Mouse (Mus musculus): ENCODE measurements at regions not wholly inside any gene's neighbourhood (a gene's known extent, or its start where the extent isn't known, plus 50 kb on each side); places are given as distances from the start of the nearest gene placed in this dataset.

DNA sequence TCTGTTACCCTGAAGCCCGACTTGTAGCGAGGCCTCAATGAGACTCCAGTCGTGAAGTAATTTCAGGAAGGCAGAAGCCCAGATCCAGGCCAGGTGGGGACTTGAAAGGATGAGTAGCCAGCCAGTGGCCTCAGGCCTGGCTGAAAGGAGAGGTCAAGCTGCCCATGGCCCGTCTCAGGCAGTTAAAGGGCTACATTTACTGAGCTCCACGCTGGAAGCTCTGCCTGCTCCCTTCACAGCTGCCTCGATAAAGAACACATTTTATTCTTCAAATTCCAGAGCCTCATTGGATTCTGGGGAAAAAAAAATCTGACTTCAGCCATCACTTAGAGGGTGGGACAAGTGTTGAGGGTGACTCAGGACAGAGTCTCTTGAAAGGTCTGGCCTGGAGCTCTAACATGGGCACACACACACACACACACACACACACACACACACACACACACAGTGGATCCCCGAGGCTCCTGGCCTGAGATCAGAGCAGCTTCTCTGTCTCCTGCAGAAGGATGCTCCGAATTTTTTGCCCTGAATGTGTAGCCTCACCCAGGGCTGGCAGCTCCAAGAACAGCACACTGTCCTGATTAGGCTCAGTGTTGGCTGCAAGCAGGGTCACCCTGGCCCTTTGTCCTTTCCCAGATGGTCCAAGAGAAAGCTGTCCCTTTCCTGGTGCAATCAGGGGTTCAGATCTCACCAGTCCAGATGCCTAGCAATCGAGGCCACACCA lies 53.0 kb downstream of the Gadd45g start:
- Histone ChIP-seq H3K36me3 (ENCODE audit: control insufficient read depth, insufficient read depth, low read length) (no peaks in the 10 kb centered on the region), H3K4me2 (ENCODE audit: low read length) (no peak overlapping the region), H3K9ac (replicated peaks; ENCODE audit: low read length) (no peak overlapping the region), H3K4me1 (ENCODE audit: control insufficient read depth, insufficient read depth, low read length) (peaks cover 7% of the 10 kb centered on the region; the same call in 1 of the 2 replicates), H3K4me3 (replicated peaks; ENCODE audit: low read depth, low read length) (no peak overlapping the region), H3K9me3 (ENCODE audit: control insufficient read depth, low read length) (peaks cover 6% of the 10 kb centered on the region; the same call in 1 of the 2 replicates), H3K27me3 (ENCODE audit: control insufficient read depth, insufficient read depth, low read length) (no peaks in the 10 kb centered on the region), H3K27ac (replicated peaks; ENCODE audit: low read depth, low read length) (no peak overlapping the region)
- WGBS: 62% methylated on average over 9 of the region's 9 CpGs
- no peak for DNase-seq
- no peak for ATAC-seq (ENCODE audit: low FRiP score, low TSS enrichment)

DNA sequence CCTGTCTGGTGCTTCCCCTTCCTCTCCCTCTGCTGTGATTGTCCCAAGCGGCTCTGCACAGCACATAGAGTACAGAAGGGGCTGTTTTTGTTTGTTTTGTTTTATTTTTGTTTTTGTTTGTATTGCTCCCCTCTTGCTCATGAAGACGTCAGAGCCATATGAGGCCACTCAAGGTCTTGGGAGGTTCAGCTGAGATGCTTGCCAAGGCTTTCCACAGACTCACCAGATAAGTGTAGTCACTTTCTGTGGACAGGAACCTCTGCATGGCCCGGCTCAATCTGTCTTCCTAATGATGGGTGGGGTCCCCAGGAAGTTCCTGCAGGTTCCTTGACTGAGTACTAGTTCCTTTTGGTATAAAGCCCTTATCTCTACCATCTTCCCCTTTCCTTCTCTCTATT lies 53.6 kb downstream of the Gadd45g start:
- H3K27ac ChIP-seq (replicated peaks; ENCODE audit: low read depth, low read length): no peak overlapping the region
- 84% methylated on average over 3 of the region's 3 CpGs for WGBS
- peaks cover 2% of the 10 kb centered on the region; the same call in 1 of the 2 replicates for H3K9me3 ChIP-seq (ENCODE audit: control insufficient read depth, low read length)
- no peak for ATAC-seq (ENCODE audit: low FRiP score, low TSS enrichment)
- no peak overlapping the region for H3K4me3 ChIP-seq (replicated peaks; ENCODE audit: low read depth, low read length)
- no peak for DNase-seq
- H3K4me1 ChIP-seq (ENCODE audit: control insufficient read depth, insufficient read depth, low read length): peaks cover 7% of the 10 kb centered on the region; the same call in 1 of the 2 replicates
- no peak overlapping the region for H3K4me2 ChIP-seq (ENCODE audit: low read length)
- no peaks in the 10 kb centered on the region for H3K36me3 ChIP-seq (ENCODE audit: control insufficient read depth, insufficient read depth, low read length)
- H3K9ac ChIP-seq (replicated peaks; ENCODE audit: low read length): no peak overlapping the region
- H3K27me3 ChIP-seq (ENCODE audit: control insufficient read depth, insufficient read depth, low read length): no peaks in the 10 kb centered on the region

DNA sequence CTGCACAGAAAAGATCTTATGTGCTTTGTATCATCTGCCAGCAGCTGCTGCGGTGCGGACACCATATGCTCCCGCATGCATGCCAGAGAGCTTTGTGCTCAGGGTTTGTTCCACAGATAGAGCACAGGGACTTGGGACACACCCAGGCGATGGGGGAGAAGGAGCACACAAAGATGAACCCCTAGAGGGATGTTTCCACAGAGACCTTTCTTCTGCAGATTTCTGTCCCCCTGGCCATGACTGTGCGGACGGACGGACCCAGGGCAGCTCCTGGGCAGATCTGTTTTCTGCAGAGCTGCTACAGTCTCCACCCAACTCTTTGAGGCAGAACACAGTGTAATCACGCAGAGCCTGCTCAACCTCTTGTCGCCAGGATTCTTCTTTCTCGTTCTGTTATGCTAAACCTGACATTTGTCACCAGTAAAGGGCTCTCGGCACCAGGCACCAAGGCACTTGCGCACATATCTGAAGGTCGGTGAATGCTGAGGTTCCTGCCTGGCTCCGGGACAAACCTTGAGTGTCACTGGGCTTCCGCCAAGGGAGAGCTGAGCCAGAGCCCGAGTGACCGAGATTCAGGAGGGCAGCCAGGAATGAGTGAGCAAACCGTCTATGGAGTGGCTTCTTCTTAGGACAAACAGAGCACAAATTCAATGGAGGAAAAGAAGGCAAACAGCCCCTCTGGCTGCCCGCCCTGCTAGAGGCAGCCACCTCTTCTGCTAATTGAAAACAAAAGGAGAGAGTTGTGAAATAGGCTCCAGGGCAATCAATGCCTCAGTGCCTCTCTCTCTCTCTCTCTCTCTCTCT lies 56.2 kb downstream of the Gadd45g start:
- WGBS: 27% methylated on average over 19 of the region's 19 CpGs
- peak overlapping the region; percentile 21; the same call in 1 of the 2 replicates for H3K9ac ChIP-seq (replicated peaks; ENCODE audit: low read length)
- peak; percentile 70 for DNase-seq

DNA sequence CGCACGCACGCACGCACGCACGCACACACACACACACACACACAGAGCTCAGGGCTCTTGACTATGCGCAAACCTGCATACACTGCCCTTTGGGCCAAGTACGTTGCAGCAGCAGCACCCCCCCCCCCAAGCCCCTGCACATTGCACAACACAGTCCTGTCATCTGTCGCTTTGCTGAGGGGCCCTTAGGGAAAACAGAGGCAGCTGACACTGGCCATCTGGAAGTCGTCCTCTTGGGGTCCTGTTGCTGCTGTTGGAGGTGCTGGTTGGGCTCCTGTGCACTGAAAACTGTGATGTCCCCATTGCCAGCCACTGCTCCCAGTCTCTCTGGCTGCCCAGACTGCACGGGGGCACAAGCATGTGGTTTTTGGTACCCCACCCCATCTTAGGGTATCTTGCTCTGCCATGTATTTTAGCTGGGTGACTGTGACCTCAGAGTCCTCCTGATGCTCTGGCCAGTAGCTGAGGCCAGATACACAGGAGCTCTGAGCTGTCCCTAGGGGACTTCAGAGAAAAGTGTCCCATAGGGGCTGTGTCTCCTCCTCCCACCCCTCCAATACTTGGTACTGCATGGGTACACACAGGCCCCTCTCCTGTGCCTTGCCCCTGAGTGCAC lies 57.0 kb downstream of the Gadd45g start:
- peak overlapping the region; percentile 74 for H3K27ac ChIP-seq (replicated peaks; ENCODE audit: low read depth, low read length)
- ATAC-seq (ENCODE audit: low FRiP score, low TSS enrichment) (peak; percentile 57), DNase-seq (peak; percentile 58)
- no peaks in the 10 kb centered on the region; the same call in 1 of the 2 replicates for H3K27me3 ChIP-seq (ENCODE audit: control insufficient read depth, insufficient read depth, low read length)
- H3K4me3 ChIP-seq (replicated peaks; ENCODE audit: low read depth, low read length): no peak overlapping the region
- peaks cover 7% of the 10 kb centered on the region; the same call in 1 of the 2 replicates for H3K4me1 ChIP-seq (ENCODE audit: control insufficient read depth, insufficient read depth, low read length)
- WGBS: 45% methylated on average over 11 of the region's 11 CpGs
- H3K9ac ChIP-seq (replicated peaks; ENCODE audit: low read length): no peak overlapping the region; the same call in 1 of the 2 replicates
- peak overlapping the region; percentile 34; the same call in 1 of the 2 replicates for H3K4me2 ChIP-seq (ENCODE audit: low read length)
- H3K9me3 ChIP-seq (ENCODE audit: control insufficient read depth, low read length): no peaks in the 10 kb centered on the region
- H3K36me3 ChIP-seq (ENCODE audit: control insufficient read depth, insufficient read depth, low read length): no peaks in the 10 kb centered on the region

More for the DNA sequence above, 56.2 kb downstream of the Gadd45g start:
- H3K4me1 ChIP-seq (ENCODE audit: control insufficient read depth, insufficient read depth, low read length): peaks cover 7% of the 10 kb centered on the region; the same call in 1 of the 2 replicates
- no peaks in the 10 kb centered on the region for H3K36me3 ChIP-seq (ENCODE audit: control insufficient read depth, insufficient read depth, low read length)
- peak overlapping the region; percentile 74 for H3K27ac ChIP-seq (replicated peaks; ENCODE audit: low read depth, low read length)
- H3K4me2 ChIP-seq (ENCODE audit: low read length): peak overlapping the region; percentile 34
- ATAC-seq (ENCODE audit: low FRiP score, low TSS enrichment): peak; percentile 46; the same call in 1 of the 2 replicates
- no peak overlapping the region for H3K4me3 ChIP-seq (replicated peaks; ENCODE audit: low read depth, low read length)
- H3K27me3 ChIP-seq (ENCODE audit: control insufficient read depth, insufficient read depth, low read length): no peaks in the 10 kb centered on the region
- H3K9me3 ChIP-seq (ENCODE audit: control insufficient read depth, low read length): no peaks in the 10 kb centered on the region

DNA sequence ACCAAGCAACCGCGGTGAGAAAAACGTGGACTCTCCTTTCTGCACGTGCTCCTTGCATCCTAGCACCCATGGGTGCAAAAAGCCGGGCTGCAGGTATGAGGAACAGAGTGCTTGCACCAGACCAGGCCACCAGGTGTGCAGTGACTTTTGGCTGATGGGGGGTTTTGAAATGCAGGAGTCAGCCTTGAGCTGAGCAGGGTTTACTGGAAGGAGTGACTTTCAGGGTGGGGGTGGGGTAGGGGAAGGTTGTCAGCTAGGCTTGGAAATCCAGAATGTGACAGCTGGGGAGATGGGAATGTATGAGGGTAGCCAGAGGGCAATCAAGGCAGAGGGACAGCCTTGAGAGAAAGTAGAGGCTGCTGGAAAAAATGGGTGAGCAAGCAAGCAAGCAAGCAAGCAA lies 58.8 kb downstream of the Gadd45g start:
- ATAC-seq (ENCODE audit: low FRiP score, low TSS enrichment) (no peak), DNase-seq (no peak)
- no peaks in the 10 kb centered on the region for H3K36me3 ChIP-seq (ENCODE audit: control insufficient read depth, insufficient read depth, low read length)
- no peaks in the 10 kb centered on the region for H3K9me3 ChIP-seq (ENCODE audit: control insufficient read depth, low read length)
- no peak overlapping the region for H3K27ac ChIP-seq (replicated peaks; ENCODE audit: low read depth, low read length)
- 85% methylated on average over 5 of the region's 5 CpGs for WGBS
- H3K27me3 ChIP-seq (ENCODE audit: control insufficient read depth, insufficient read depth, low read length): no peaks in the 10 kb centered on the region; the same call in 1 of the 2 replicates
- no peak overlapping the region for H3K4me2 ChIP-seq (ENCODE audit: low read length)
- H3K4me3 ChIP-seq (replicated peaks; ENCODE audit: low read depth, low read length): no peak overlapping the region
- H3K9ac ChIP-seq (replicated peaks; ENCODE audit: low read length): no peak overlapping the region
- H3K4me1 ChIP-seq (ENCODE audit: control insufficient read depth, insufficient read depth, low read length): peaks cover 7% of the 10 kb centered on the region; the same call in 1 of the 2 replicates

DNA sequence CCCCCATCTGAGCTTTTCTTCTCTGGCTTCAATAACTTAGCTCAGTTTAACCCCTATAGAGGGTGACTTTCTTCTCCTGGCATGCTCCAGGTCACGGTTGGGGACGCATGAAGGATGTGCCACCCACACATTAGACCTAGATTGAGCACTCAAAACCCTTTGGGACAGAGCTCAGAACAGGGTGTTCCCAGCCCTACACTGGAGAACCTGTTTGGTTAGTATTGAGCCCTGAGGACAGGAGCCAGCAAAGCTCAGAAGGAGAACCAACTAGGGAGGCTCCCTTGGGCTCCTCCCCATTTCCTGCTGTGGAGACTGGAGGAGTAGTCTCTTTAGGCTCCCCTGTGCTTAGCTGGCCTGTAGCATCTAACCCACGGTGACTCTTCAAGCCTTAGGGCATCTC lies 59.6 kb downstream of the Gadd45g start:
- WGBS: 83% methylated on average over 3 of the region's 3 CpGs
- Histone ChIP-seq H3K27me3 (ENCODE audit: control insufficient read depth, insufficient read depth, low read length) (no peaks in the 10 kb centered on the region; the same call in 1 of the 2 replicates), H3K4me3 (replicated peaks; ENCODE audit: low read depth, low read length) (no peak overlapping the region), H3K9me3 (ENCODE audit: control insufficient read depth, low read length) (no peaks in the 10 kb centered on the region), H3K4me2 (ENCODE audit: low read length) (no peak overlapping the region), H3K36me3 (ENCODE audit: control insufficient read depth, insufficient read depth, low read length) (no peaks in the 10 kb centered on the region), H3K27ac (replicated peaks; ENCODE audit: low read depth, low read length) (no peak overlapping the region), H3K4me1 (ENCODE audit: control insufficient read depth, insufficient read depth, low read length) (peaks cover 7% of the 10 kb centered on the region; the same call in 1 of the 2 replicates), H3K9ac (replicated peaks; ENCODE audit: low read length) (no peak overlapping the region)
- ATAC-seq (ENCODE audit: low FRiP score, low TSS enrichment) (no peak), DNase-seq (no peak)

DNA sequence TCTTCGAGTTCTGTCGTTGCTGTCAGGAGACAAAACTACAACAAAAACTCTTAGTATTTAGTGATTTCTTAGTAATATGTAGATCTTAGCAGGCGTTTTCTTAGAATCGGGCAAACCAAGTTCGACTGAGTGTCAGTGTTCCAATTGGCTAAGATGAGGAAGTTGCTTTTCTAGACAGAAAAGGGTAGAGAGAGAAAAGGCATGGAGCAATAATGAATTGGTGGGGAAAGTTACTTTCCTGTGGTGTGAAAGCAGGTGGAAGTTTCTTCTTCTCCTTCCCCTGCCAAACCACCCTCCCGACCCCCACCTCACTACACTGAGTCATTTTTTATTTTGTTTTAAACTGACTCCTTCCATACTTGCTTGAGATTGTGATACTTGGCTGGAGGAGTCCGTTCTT lies 62.0 kb downstream of the Gadd45g start:
- H3K36me3 ChIP-seq (ENCODE audit: control insufficient read depth, insufficient read depth, low read length): no peaks in the 10 kb centered on the region
- H3K27ac ChIP-seq (replicated peaks; ENCODE audit: low read depth, low read length): no peak overlapping the region
- peaks cover 12% of the 10 kb centered on the region for H3K27me3 ChIP-seq (ENCODE audit: control insufficient read depth, insufficient read depth, low read length)
- H3K4me2 ChIP-seq (ENCODE audit: low read length): no peak overlapping the region
- no peak overlapping the region for H3K9ac ChIP-seq (replicated peaks; ENCODE audit: low read length)
- WGBS: 87% methylated on average over 7 of the region's 7 CpGs
- ATAC-seq (ENCODE audit: low FRiP score, low TSS enrichment) (no peak), DNase-seq (no peak)
- H3K4me1 ChIP-seq (ENCODE audit: control insufficient read depth, insufficient read depth, low read length): no peaks in the 10 kb centered on the region
- no peaks in the 10 kb centered on the region for H3K9me3 ChIP-seq (ENCODE audit: control insufficient read depth, low read length)
- H3K4me3 ChIP-seq (replicated peaks; ENCODE audit: low read depth, low read length): no peak overlapping the region

DNA sequence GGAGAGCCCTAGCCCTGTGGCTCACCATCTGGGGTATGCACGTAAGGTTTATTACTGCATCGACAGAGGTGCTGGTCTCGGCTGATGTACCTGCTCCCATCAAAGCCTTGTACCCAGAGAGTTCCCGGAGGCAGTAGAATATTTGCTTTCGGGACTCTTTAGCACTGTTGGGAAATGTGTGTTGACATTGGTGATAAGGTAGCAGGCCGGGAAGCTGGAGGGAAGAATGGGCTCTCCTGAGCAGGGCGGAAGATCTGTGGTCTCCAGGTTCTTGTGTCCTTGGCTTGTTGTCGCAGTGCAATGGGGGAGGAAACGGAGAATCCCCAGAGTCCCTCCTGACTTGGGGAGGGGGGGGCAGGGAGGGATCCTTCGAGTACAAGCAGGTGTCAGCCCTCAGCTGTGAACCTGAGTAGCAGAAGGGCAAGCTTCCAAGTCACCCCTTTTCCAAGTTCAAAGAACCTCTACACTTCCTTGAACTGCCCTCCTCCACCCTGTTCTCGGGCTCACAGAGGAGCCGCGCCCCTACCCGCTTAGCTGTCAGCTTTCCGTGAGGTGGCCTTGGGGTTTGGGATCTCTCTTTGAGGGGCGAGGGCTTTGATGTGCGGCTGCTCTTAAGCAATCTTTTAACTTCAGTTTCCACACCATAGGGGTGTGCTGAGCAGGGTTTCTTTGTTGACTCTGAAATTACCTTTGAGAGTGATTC lies 65.0 kb downstream of the Gadd45g start:
- DNase-seq: no peak
- Histone ChIP-seq H3K9me3 (ENCODE audit: control insufficient read depth, low read length) (no peaks in the 10 kb centered on the region), H3K4me1 (ENCODE audit: control insufficient read depth, insufficient read depth, low read length) (no peaks in the 10 kb centered on the region; the same call in 1 of the 2 replicates), H3K9ac (replicated peaks; ENCODE audit: low read length) (no peak overlapping the region), H3K27me3 (ENCODE audit: control insufficient read depth, insufficient read depth, low read length) (peaks cover 24% of the 10 kb centered on the region), H3K36me3 (ENCODE audit: control insufficient read depth, insufficient read depth, low read length) (no peaks in the 10 kb centered on the region), H3K4me2 (ENCODE audit: low read length) (no peak overlapping the region), H3K4me3 (replicated peaks; ENCODE audit: low read depth, low read length) (no peak overlapping the region), H3K27ac (replicated peaks; ENCODE audit: low read depth, low read length) (no peak overlapping the region)
- ATAC-seq (ENCODE audit: low FRiP score, low TSS enrichment): no peak
- WGBS: 70% methylated on average over 17 of the region's 17 CpGs
